10 mouse cellular contexts compared by ENCODE assay signal in the genomic region with DNA sequence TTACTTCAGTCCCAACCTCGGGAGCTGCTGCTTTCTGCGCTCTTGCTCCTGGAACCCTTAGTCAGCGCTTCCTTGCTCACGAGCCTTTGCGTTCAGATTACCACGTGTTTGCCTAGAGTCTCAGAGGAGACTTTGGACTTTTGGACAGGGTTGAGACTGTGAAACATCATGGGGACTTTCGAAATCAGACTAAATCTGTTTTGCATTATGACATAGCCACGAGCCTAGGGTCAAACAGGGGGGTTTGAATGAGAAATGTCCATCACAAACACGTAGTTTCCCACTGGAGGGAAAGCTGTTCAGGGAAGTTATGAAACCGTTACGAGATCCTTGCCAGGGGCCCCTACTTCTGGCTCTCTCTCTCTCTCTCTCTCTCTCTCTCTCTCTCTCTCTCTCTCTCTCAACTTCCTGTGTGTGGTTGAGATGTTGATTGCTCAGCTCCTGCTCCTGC. TPM values are rescaled to one million over a fixed set of nuclear protein-coding genes. Genes with fewer than 3 reads are reported as not detected.
A peak's percentile ranks its signal among the peaks of the same experiment; 100 is the strongest.
DNase-seq lines count a peak whose midpoint lies in the region; ATAC-seq and TF ChIP-seq lines count a peak whose summit lies in the region.
"Had no signal": no experiment of that assay in that cellular context is flagged by ENCODE, and none has a peak within 500 bp of the region (broad histone marks: within the 10 kb centered on the region; RNA-seq: fewer than 3 reads in every experiment).

No protein-coding gene starts in this region.

- H3K27ac ChIP-seq in ES-E14 (ENCODE audit: insufficient read depth, low read depth, low read length, poor library complexity, severe bottlenecking): no peak overlapping the region
- H3K27ac ChIP-seq in intestine, postnatal 0 days (ENCODE audit: low read depth, low read length): peak overlapping the region; percentile 60
- H3K27ac ChIP-seq in liver, postnatal 0 days (ENCODE audit: low read depth): peak overlapping the region; percentile 76
- H3K27ac ChIP-seq in neural tube, embryonic 15.5 days (replicated peaks): no peak overlapping the region
- no peak overlapping the region for H3K27ac ChIP-seq in midbrain, postnatal 0 days (ENCODE audit: low read depth, low read length)

- in situ Hi-C loops in ES-E14 (cut with MboI; ENCODE audit: low sequenced_read_pairs in 2 of 2, unreplicated experiment in 2 of 2): no loop called here

- H3K4me1 ChIP-seq in ES-E14 (ENCODE audit: control insufficient read depth in 2 of 2, insufficient read depth in 2 of 2, low read length in 2 of 2, poor library complexity in 1 of 2): no peaks in the 10 kb centered on the region
- no peaks in the 10 kb centered on the region for H3K4me1 ChIP-seq in intestine, postnatal 0 days (replicated peaks; ENCODE audit: control insufficient read depth, insufficient read depth, low read length)
- H3K4me1 ChIP-seq in liver, postnatal 0 days (ENCODE audit: insufficient read depth): peaks cover 22% of the 10 kb centered on the region
- H3K4me1 ChIP-seq in neural tube, embryonic 15.5 days: no peaks in the 10 kb centered on the region
- H3K4me1 ChIP-seq in midbrain, postnatal 0 days (ENCODE audit: insufficient read depth, low read length): no peaks in the 10 kb centered on the region

- H3K9me3 ChIP-seq in ES-E14 (ENCODE audit: control insufficient read depth, insufficient read depth, low read depth, low read length): no peaks in the 10 kb centered on the region
- H3K9me3 ChIP-seq in intestine, postnatal 0 days (ENCODE audit: control insufficient read depth): no peaks in the 10 kb centered on the region
- H3K9me3 ChIP-seq in liver, postnatal 0 days (ENCODE audit: low read length): no peaks in the 10 kb centered on the region
- no peaks in the 10 kb centered on the region for H3K9me3 ChIP-seq in neural tube, embryonic 15.5 days (replicated peaks)
- no peaks in the 10 kb centered on the region for H3K9me3 ChIP-seq in midbrain, postnatal 0 days (ENCODE audit: low read length)

- H3K4me2 ChIP-seq in intestine, postnatal 0 days (replicated peaks; ENCODE audit: low read depth): peak overlapping the region; percentile 41
- peak overlapping the region; percentile 53 for H3K4me2 ChIP-seq in liver, postnatal 0 days (ENCODE audit: low read depth, low read length)
- H3K4me2 ChIP-seq in neural tube, embryonic 15.5 days: no peak overlapping the region
- H3K4me2 ChIP-seq in midbrain, postnatal 0 days (ENCODE audit: low read depth, low read length, poor library complexity, severe bottlenecking): no peak overlapping the region

- 21% methylated on average over 11 of the region's 11 CpGs for WGBS in intestine, postnatal 0 days
- 14% methylated on average over 11 of the region's 11 CpGs for WGBS in liver, postnatal 0 days (ENCODE audit: insufficient replicate concordance)
- 71% methylated on average over 11 of the region's 11 CpGs for whole genome bisulfite sequencing in neural tube, embryonic 15.5 days
- 72% methylated on average over 11 of the region's 11 CpGs for WGBS in midbrain, postnatal 0 days

- no peaks in the 10 kb centered on the region for H3K36me3 ChIP-seq in ES-E14 (ENCODE audit: control insufficient read depth, insufficient read depth, low read length, poor library complexity, severe bottlenecking)
- H3K36me3 ChIP-seq in intestine, postnatal 0 days (ENCODE audit: control insufficient read depth, insufficient read depth): no peaks in the 10 kb centered on the region
- no peaks in the 10 kb centered on the region for H3K36me3 ChIP-seq in liver, postnatal 0 days (replicated peaks; ENCODE audit: insufficient read depth, low read length)
- H3K36me3 ChIP-seq in neural tube, embryonic 15.5 days: no peaks in the 10 kb centered on the region
- H3K36me3 ChIP-seq in midbrain, postnatal 0 days (ENCODE audit: insufficient read depth, low read length): no peaks in the 10 kb centered on the region

- peak; percentile 69; the same call in 1 of the 2 replicates for TF ChIP-seq EP300 in liver, postnatal 0 days (IDR thresholded peaks at IDR 0.05; ENCODE audit: low read depth)

- peak; percentile 32 for DNase-seq in adrenal gland, postnatal 10 days
- no peak for DNase-seq in adrenal gland, adult 18-20 months (ENCODE audit: low spot score in 2 of 2)
- no peak for DNase-seq in ES-E14 (ENCODE audit: low read depth, low spot score)
- DNase-seq in liver, postnatal 0 days: peak; percentile 48
- DNase-seq in midbrain, postnatal 0 days (ENCODE audit: low spot score): no peak
- DNase-seq in cerebellum, adult 18-20 months: no peak
- DNase-seq: heart, postnatal 36 days; right cerebral cortex, postnatal 25 days had no signal

- no peaks in the 10 kb centered on the region for H3K27me3 ChIP-seq in intestine, postnatal 0 days (replicated peaks; ENCODE audit: control insufficient read depth, insufficient read depth, low read length)
- H3K27me3 ChIP-seq in liver, postnatal 0 days (ENCODE audit: insufficient read depth, low read length): no peaks in the 10 kb centered on the region
- H3K27me3 ChIP-seq in neural tube, embryonic 15.5 days (replicated peaks): no peaks in the 10 kb centered on the region
- no peaks in the 10 kb centered on the region for H3K27me3 ChIP-seq in midbrain, postnatal 0 days (ENCODE audit: insufficient read depth, low read length)

- no peak overlapping the region for H3K9ac ChIP-seq in ES-E14 (ENCODE audit: insufficient read depth, low read depth, low read length, poor library complexity, severe bottlenecking)
- no peak overlapping the region for H3K9ac ChIP-seq in intestine, postnatal 0 days (ENCODE audit: low read depth, low read length)
- H3K9ac ChIP-seq in liver, postnatal 0 days (replicated peaks): 0 out of 2 replicates have a peak overlapping the region, but pooled peaks have one; percentile 26
- no peak overlapping the region for H3K9ac ChIP-seq in neural tube, embryonic 15.5 days (replicated peaks)
- no peak overlapping the region for H3K9ac ChIP-seq in midbrain, postnatal 0 days (replicated peaks; ENCODE audit: low read length, poor library complexity, severe bottlenecking)

- no peak for TF ChIP-seq CTCF in intestine, postnatal 0 days (IDR thresholded peaks at IDR 0.05; ENCODE audit: low read depth)
- TF ChIP-seq CTCF in liver, postnatal 0 days (IDR thresholded peaks at IDR 0.05; ENCODE audit: low read depth): no peak
- no peak for TF ChIP-seq CTCF in midbrain, postnatal 0 days (IDR thresholded peaks at IDR 0.05)

- no peak overlapping the region for H3K4me3 ChIP-seq in ES-E14 (ENCODE audit: insufficient read depth in 1 of 2, low read depth in 1 of 2, low read length in 2 of 2, poor library complexity in 1 of 2, severe bottlenecking in 1 of 2)
- no peak overlapping the region for H3K4me3 ChIP-seq in intestine, postnatal 0 days (ENCODE audit: low read depth, low read length)
- H3K4me3 ChIP-seq in liver, postnatal 0 days (ENCODE audit: low read depth, low read length): 0 out of 2 replicates have a peak overlapping the region, but pooled peaks have one; percentile 4
- no peak overlapping the region for H3K4me3 ChIP-seq in neural tube, embryonic 15.5 days (replicated peaks)
- H3K4me3 ChIP-seq in midbrain, postnatal 0 days (ENCODE audit: low read depth, low read length): no peak overlapping the region

- ATAC-seq in intestine, postnatal 0 days: peak; percentile 86
- ATAC-seq in liver, postnatal 0 days: peak; percentile 93
- no peak for ATAC-seq in neural tube, embryonic 15.5 days (ENCODE audit: low FRiP score)
- no peak for ATAC-seq in midbrain, postnatal 0 days (ENCODE audit: low FRiP score)

TF ChIP-seq in ES-E14, 5 proteins besides CTCF, POLR2A, EP300 and RAD21:
- TF ChIP-seq MAFK (IDR thresholded peaks at IDR 0.05; ENCODE audit: insufficient read depth, low read depth, low read length) (peak; percentile 68; the same call in 1 of the 2 replicates), ZC3H11A (IDR thresholded peaks at IDR 0.05; ENCODE audit: borderline replicate concordance, low read depth, low read length) (no peak)

RNA-seq across cellular contexts. Expression of gene Il17ra, which starts 8.4 kb away (rescaled TPM):
- total RNA-seq in adrenal gland, postnatal 10 days (2021): 10 to 100 TPM in 1 of 2 experiments, 1 to 10 TPM in 1; 9.6 to 11.3 TPM
- total RNA-seq in adrenal gland, adult 18-20 months (2021): 10 to 100 TPM in 1 of 2 experiments, 1 to 10 TPM in 1; 8.5 to 10.3 TPM
- 7.0 and 9.1 TPM in 2 replicates for total RNA-seq in ES-E14 (2012; rRNA removed)
- 4.1 and 4.8 TPM in 2 replicates for polyA plus RNA-seq in intestine, postnatal 0 days (2015; fragmentation: Nextera tagmentation; extraction: Ambion mirVana)
- 9.4 and 10.6 TPM in 2 replicates for polyA plus RNA-seq in liver, postnatal 0 days (2015; fragmentation: Nextera tagmentation; extraction: Ambion mirVana)
- 4.0 and 10.4 TPM in 2 replicates for polyA plus RNA-seq in neural tube, embryonic 15.5 days (2015; fragmentation: Nextera tagmentation; extraction: Ambion mirVana)
- 2.1 and 4.9 TPM in 2 replicates for total RNA-seq in midbrain, postnatal 0 days (2014; rRNA removed)
- polyA plus RNA-seq in midbrain, postnatal 0 days (2015; fragmentation: Nextera tagmentation; extraction: Ambion mirVana): 2.0 and 2.3 TPM in 2 replicates

RNA-seq across cellular contexts. Expression of gene Tmem121b, which starts 39.0 kb away (rescaled TPM):
- total RNA-seq in adrenal gland, postnatal 10 days (2021): under 1 TPM; 0.12 to 0.15 TPM
- under 1 TPM in 1 of 2 experiments, not detected in 1; 0.10 TPM for total RNA-seq in adrenal gland, adult 18-20 months (2021)
- total RNA-seq in ES-E14 (2012; rRNA removed): 0.09 and 0.11 TPM in 2 replicates
- polyA plus RNA-seq in intestine, postnatal 0 days (2015; fragmentation: Nextera tagmentation; extraction: Ambion mirVana): 0.03 and 0.05 TPM in 2 replicates
- not detected in 2 replicates for polyA plus RNA-seq in liver, postnatal 0 days (2015; fragmentation: Nextera tagmentation; extraction: Ambion mirVana)
- 2.1 and 2.3 TPM in 2 replicates for polyA plus RNA-seq in neural tube, embryonic 15.5 days (2015; fragmentation: Nextera tagmentation; extraction: Ambion mirVana)
- 27.2 and 30.5 TPM in 2 replicates for total RNA-seq in midbrain, postnatal 0 days (2014; rRNA removed)
- 2.5 and 2.7 TPM in 2 replicates for polyA plus RNA-seq in midbrain, postnatal 0 days (2015; fragmentation: Nextera tagmentation; extraction: Ambion mirVana)
- total RNA-seq: heart, postnatal 36 days had no signal

Comparison
In these comparisons a context has a peak if more than half of its experiments do, and no peak if none do; other contexts are left out.
1. DNase-seq: peak in adrenal gland, postnatal 10 days (single experiment) and liver, postnatal 0 days (single experiment); none in adrenal gland, adult 18-20 months (0 of 2), ES-E14 (single experiment), midbrain, postnatal 0 days (single experiment) and cerebellum, adult 18-20 months (0 of 2).
2. H3K27ac ChIP-seq: peak in intestine, postnatal 0 days (single experiment) and liver, postnatal 0 days (single experiment); none in ES-E14 (single experiment), neural tube, embryonic 15.5 days (single experiment) and midbrain, postnatal 0 days (single experiment).
3. ATAC-seq: peak in intestine, postnatal 0 days (single experiment) and liver, postnatal 0 days (single experiment); none in neural tube, embryonic 15.5 days (single experiment) and midbrain, postnatal 0 days (single experiment).
4. H3K4me2 ChIP-seq: peak in intestine, postnatal 0 days (single experiment) and liver, postnatal 0 days (single experiment); none in neural tube, embryonic 15.5 days (single experiment) and midbrain, postnatal 0 days (single experiment).
5. RNA of gene Tmem121b, which starts 39.0 kb away (total RNA-seq): 27.2 to 30.5 TPM in midbrain, postnatal 0 days; 0.12 to 0.15 TPM in adrenal gland, postnatal 10 days, 0.10 TPM in adrenal gland, adult 18-20 months and 0.09 to 0.11 TPM in ES-E14; every median in the first group is over 10 times any median in the second.